Mouse (Mus musculus) ES-E14 (cell line): ENCODE measurements around the gene Ecsit. TPM values are rescaled to one million over a fixed set of nuclear protein-coding genes. Genes with fewer than 3 reads are reported as not detected.

Source experiments
- DNase-seq: peaks from one replicate; pipeline ENCODE4 v3.0.0-alpha.2; 2013; ENCODE audit warnings: low read depth, low spot score
- H3K27ac ChIP-seq: 2 replicates; pipeline ENCODE4 v1.5.1; 2012; ENCODE audit warnings: low read depth, mild to moderate bottlenecking, low read length, moderate library complexity, mixed read lengths; ENCODE audit not compliant: poor library complexity, insufficient read depth, severe bottlenecking
- H3K36me3 ChIP-seq: 2 replicates; pipeline ENCODE4 v1.6.1; 2012; ENCODE audit warnings: mild to moderate bottlenecking, low read length, moderate library complexity, mixed read lengths; ENCODE audit not compliant: control insufficient read depth, poor library complexity, insufficient read depth, severe bottlenecking
- H3K4me1 ChIP-seq, 2 experiments: fragments of 150-350 bp in 1 of 2; sonication (generic) in 1 of 2; 2 replicates each; pipeline ENCODE4 v1.6.1; 2012; ENCODE audit warnings: low read length in 2 of 2, mild to moderate bottlenecking in 1 of 2, mixed read lengths in 1 of 2; ENCODE audit not compliant: control insufficient read depth in 2 of 2, insufficient read depth in 2 of 2, poor library complexity in 1 of 2
- H3K4me3 ChIP-seq, 2 experiments: fragments of 150-350 bp in 1 of 2; sonication (generic) in 1 of 2; 2 replicates each; pipeline ENCODE4 v1.5.1; 2012; ENCODE audit warnings: low read length in 2 of 2, low read depth in 1 of 2, mild to moderate bottlenecking in 1 of 2, mixed read lengths in 1 of 2; ENCODE audit not compliant: insufficient read depth in 1 of 2, poor library complexity in 1 of 2, severe bottlenecking in 1 of 2
- H3K9ac ChIP-seq: 2 replicates; pipeline ENCODE4 v1.6.1; 2012; ENCODE audit warnings: low read depth, mild to moderate bottlenecking, low read length, mixed read lengths; ENCODE audit not compliant: poor library complexity, insufficient read depth, severe bottlenecking
- H3K9me3 ChIP-seq: fragments of 150-350 bp; sonication (generic); 2 replicates; pipeline ENCODE4 v1.6.1; 2012; ENCODE audit warnings: low read depth, mild to moderate bottlenecking, low read length; ENCODE audit not compliant: control insufficient read depth, insufficient read depth
- CHD2 ChIP-seq: IDR thresholded peaks from 2 replicates; pipeline ENCODE4 v1.6.1; 2014; ENCODE audit warnings: mild to moderate bottlenecking, low read depth, low read length, inconsistent platforms
- HCFC1 ChIP-seq: IDR thresholded peaks from 2 replicates; pipeline ENCODE4 v1.6.1; 2012; ENCODE audit warnings: low read length, inconsistent platforms, borderline replicate concordance; ENCODE audit not compliant: insufficient read depth
- MAFK ChIP-seq: IDR thresholded peaks from 2 replicates; pipeline ENCODE4 v1.6.1; 2014; ENCODE audit warnings: mild to moderate bottlenecking, low read depth, low read length, inconsistent platforms; ENCODE audit not compliant: insufficient read depth
- ZC3H11A ChIP-seq: IDR thresholded peaks from 2 replicates; pipeline ENCODE4 v1.6.1; 2012; ENCODE audit warnings: low read depth, mild to moderate bottlenecking, inconsistent platforms, low read length, borderline replicate concordance
- ZNF384 ChIP-seq: IDR thresholded peaks from 2 replicates; pipeline ENCODE4 v1.6.1; 2012; ENCODE audit warnings: low read depth, low read length, inconsistent platforms
- in situ Hi-C, 2 experiments: fragments of 600-800 bp; cut with MboI; formaldehyde crosslinking; loops; one replicate each; pipeline ENCODE4 v1.15.1; 2025; ENCODE audit warnings: low sequenced_read_pairs in 2 of 2, inconsistent platforms in 1 of 2; ENCODE audit not compliant: unreplicated experiment in 2 of 2
- total RNA-seq: library from RNA; depleted of rRNA; stranded (reverse); fragments of 300-350 nt; gene quantifications from 2 replicates; pipeline ENCODE4 v1.2.3, GENCODE M21; 2012

Gene Ecsit
- total RNA-seq, 1 experiment, result 37.5 TPM

DNA sequence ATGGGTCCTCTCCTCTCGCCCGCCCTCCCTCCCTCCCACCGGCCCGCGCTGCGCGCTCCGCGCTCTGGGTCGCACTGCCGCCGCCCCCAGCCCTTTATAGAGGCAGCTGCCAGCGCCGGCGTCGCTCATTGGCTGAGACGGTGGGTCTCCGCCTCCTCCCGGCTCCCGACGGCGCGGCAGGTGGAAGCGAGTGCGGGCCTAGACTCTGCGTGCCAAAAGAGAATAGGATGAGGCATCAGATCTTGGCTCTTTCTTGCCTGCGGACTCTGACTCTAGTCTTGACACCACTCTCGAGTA is 33.3 kb downstream of the Ecsit start, which contains the start of gene Elavl3:
Elavl3 (minus strand) TSS at position 66 of the 297 bp plus-strand sequence.
- in situ Hi-C loops, result no loop called here
- H3K36me3 ChIP-seq, result no peaks in the 10 kb centered on the region
- peaks cover 3 to 34% of the 10 kb centered on the region in 2 experiments; a peak in 3 of 4 replicates for H3K4me1 ChIP-seq
- peak within 1 kb of the TSS; percentile 66 to 75 for H3K4me3 ChIP-seq
- no peaks in the 10 kb centered on the region for H3K9me3 ChIP-seq
- H3K27ac ChIP-seq, result no peak within 1 kb of the TSS
- TF ChIP-seq ZC3H11A, result no peak
- no peak for TF ChIP-seq MAFK
- no peak for TF ChIP-seq ZNF384
- TF ChIP-seq CHD2, result no peak
- no peak for TF ChIP-seq HCFC1
- DNase-seq, result peak; percentile 55
- H3K9ac ChIP-seq, result peak within 1 kb of the TSS; percentile 44

DNA sequence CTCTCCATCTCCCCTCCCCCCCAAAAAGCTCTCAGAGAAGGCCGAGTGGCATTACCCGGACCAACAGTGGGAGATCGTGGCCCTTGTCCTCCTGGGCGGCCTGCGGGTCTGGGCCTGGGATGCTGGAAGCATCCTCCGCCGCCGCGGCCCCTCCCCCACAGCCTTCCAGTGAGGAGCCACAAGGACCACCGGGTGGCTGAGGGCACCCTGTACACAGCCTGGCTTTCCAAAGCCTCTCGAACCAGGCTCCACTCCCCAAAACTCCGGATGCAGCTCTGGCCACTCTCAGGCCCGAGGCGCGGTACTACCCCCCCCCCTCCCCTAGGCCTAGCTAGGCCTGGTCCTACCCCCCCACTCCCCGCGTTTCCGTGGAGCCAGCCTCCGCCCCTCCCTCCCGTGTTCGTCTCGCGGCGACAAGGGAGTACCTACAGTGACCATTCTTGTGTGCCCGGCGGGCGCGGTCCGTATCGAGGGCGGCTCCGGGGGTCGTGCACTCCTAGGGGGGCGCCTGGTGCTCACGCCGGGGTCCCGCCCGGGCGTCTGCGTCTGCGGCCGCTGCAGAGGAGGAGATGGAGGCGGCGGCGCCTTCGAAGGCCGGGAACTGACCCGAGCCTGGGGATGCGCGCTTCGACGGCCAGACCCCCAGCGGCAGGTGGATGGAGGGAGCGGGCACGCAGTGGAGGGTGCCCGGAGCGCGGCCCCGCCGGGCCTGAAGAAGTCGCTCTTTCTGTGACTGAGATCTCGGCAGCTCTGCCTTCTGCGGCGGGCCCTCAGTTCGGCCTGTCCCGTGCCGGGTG is 33.9 kb downstream of the Ecsit start:
- Histone ChIP-seq H3K4me3 (peak overlapping the region; percentile 66 to 75), H3K4me1 (peaks cover 3 to 34% of the 10 kb centered on the region in 2 experiments; a peak in 3 of 4 replicates), H3K9ac (peak overlapping the region; percentile 44), H3K9me3 (no peaks in the 10 kb centered on the region), H3K36me3 (no peaks in the 10 kb centered on the region), H3K27ac (no peak overlapping the region)
- in situ Hi-C loops, result no loop called here
- DNase-seq, result no peak
- TF ChIP-seq HCFC1 (no peak), ZNF384 (no peak), CHD2 (no peak), MAFK (no peak), ZC3H11A (no peak)

DNA sequence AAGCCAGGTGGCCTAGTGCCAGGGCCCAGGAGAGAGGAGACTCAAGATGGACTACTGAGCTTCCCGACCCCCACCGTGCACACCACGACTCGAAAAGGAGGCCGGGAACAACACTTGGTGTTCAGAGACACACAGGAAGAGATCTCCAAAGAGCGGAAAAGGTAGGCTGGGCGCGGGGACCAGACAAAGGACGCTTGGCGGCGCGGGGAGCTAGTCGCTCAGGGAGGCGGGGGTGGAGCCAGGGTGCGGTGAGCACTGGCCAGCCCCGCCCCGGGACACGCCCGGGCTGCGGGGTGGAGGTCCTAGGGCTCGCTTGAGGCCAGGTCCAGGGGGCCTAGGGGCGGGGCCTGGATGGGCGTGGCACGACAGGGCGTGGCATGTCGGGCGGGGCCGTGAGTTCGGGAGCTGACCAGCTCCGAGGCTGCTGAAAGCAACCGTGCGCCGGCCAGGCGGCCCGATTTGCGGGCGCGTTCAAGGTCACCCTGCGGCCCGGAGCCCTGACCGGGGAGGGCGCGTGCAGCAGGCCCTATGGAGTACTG is 34.8 kb downstream of the Ecsit start:
- in situ Hi-C loops, result no loop called here
- Histone ChIP-seq H3K27ac (no peak overlapping the region; the same call in 1 of the 2 replicates), H3K9ac (no peak overlapping the region), H3K36me3 (no peaks in the 10 kb centered on the region), H3K4me3 (peak overlapping the region; percentile 66 to 75; a peak in 3 of 4 replicates), H3K9me3 (no peaks in the 10 kb centered on the region), H3K4me1 (peaks cover 3 to 28% of the 10 kb centered on the region in 2 experiments; a peak in 3 of 4 replicates)
- peak; percentile 73 for DNase-seq
- TF ChIP-seq CHD2 (no peak), MAFK (no peak), HCFC1 (no peak), ZC3H11A (no peak), ZNF384 (no peak)

DNA sequence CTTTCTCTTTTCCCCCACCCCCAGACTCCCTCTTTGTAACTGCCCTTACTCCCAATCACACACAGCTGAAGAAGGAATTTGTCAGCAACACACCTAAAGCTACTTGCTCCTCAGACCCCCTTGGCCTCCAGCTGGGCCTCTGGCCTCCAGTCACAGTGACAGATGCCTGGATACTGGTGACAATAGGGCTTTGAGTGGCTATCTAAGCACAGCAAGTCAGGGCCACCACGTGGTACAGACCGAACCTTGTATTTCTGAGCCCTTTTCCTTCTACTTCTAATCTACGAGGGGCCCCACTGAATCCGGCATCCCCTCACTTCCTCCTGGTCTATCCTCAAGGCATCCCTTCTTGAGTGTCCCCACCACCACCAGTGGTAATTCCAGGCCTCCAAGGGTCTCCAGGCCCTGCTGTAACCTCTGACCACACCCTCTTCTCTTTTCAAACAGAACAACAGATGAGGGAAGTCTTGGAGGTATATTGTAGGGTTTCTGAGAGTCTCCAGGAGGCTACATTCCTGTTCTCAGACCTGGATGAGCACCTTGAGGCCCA is 35.4 kb downstream of the Ecsit start:
- 0 out of 4 replicates have a peak overlapping the region, but pooled peaks have one; percentile 4 to 66 for H3K4me3 ChIP-seq
- no peaks in the 10 kb centered on the region for H3K9me3 ChIP-seq
- no peak for TF ChIP-seq HCFC1
- no peak for TF ChIP-seq ZC3H11A
- no peak for TF ChIP-seq CHD2
- no peak for TF ChIP-seq MAFK
- TF ChIP-seq ZNF384, result no peak
- DNase-seq, result no peak
- H3K9ac ChIP-seq, result 0 out of 2 replicates have a peak overlapping the region, but pooled peaks have one; percentile 14
- in situ Hi-C loops, result loop anchor here in 1 of 2 experiments (5.0 kb wide), 1 partner anchor 72 kb away; no protein-coding TSS in a partner anchor
- no peaks in the 10 kb centered on the region for H3K36me3 ChIP-seq
- H3K4me1 ChIP-seq, result peaks cover 3 to 24% of the 10 kb centered on the region in 2 experiments; a peak in 3 of 4 replicates
- H3K27ac ChIP-seq, result no peak overlapping the region; the same call in 1 of the 2 replicates
